Mouse (Mus musculus): Measurements from ENCODE around the gene Kcnip3.
A peak's percentile ranks its signal among the peaks of the same experiment; 100 is the strongest.

The Kcnip3 gene

DNA sequence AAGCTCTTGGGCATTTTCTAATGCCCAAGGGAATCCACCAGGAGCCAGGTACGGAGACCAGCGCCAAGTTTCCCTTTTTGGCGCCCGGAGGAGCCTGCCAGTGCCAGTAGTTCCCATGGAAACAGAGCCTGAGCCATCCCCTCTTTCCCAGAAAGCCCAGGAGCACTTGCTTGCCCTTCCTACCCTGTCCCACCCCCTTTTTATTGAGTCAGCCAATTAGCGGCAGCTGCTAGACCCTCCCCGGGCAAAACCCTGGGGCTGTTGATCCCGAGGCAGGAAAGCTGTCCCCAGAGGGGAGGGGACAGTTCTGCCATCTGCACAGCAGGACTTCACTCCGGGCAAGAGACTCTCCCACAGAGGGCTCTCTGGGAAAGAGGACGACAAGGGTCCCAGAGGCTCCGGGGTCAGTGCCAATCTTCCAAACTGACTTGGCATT lies at the start of gene Kcnip3:
Gene Kcnip3, minus strand, starts transcription at position 89 of the 436 bp plus-strand sequence.
- peak; percentile 73 to 78 for DNase-seq

- DNase-seq: peak; percentile 87 to 94
Observed at GRCm38 (mm10) chr2:127559070-127559966, 37.4 kb upstream of the Kcnip3 start.

GRCm38 (mm10) chr2:127551078-127551477 lies 29.2 kb upstream of the Kcnip3 start:
- DNase-seq: peak; percentile 82 to 86

DNA sequence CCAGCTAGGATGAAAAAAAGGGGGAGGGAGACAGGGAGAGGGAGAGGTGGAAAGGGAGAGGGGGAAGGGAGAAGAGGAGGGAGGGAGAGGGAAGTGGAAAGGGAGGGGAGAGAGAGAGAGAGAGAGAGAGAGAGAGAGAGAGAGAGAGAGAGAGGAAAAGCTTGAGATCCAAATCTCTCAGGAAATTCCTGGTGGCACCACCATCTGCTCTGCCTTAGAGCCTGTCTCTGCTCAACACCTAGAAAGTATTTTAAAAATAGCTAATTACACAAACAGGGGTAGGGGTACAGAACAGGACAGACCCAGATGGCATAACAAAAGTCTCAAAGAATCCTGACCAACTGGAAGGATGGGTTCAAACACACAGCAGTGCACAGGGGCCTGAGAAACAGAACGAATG lies 28.6 kb upstream of the Kcnip3 start:
- peak in 1 of 2 experiments; percentile 40 for DNase-seq

- no peak for DNase-seq
Observed at GRCm38 (mm10) chr2:127549711-127550110, 27.8 kb upstream of the Kcnip3 start.

DNA sequence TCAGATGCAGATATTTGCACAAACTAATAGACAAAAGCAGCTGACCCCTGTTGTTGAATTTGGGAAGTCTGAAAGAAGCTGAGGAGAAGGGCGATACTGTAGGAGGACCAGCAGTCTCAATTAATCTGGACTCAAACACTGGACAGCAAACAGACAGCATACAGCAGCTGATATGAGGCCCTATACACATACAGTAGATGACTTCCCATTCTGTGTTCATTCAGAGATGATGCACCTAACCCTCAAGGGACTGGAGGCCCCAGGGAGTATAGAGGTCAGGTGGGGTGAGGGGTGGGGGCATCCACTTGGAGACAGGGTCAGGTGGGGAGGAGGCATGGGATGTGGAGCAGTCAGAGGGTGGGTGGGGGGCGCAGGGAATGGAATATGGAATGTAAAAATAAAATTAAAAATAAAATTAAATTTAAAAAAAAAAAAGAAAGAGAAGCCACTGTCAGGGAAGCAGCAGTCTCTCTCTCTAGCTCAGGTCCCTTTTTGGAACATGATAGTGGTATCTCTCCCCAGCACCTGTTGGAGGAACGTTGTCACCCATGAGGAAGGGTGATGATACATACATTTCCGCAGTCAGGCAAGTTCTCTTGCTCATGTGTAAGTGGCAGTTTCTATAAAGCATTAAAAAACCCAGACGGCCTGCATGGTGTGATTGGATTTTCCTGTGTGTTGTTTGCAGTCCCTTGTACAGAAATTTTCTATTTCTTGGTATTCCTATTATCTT lies 26.6 kb upstream of the Kcnip3 start:
- no peak for DNase-seq

- DNase-seq: no peak
Observed at GRCm38 (mm10) chr2:127541697-127542096, 19.8 kb upstream of the Kcnip3 start.

GRCm38 (mm10) chr2:127541185-127541584 lies 19.3 kb upstream of the Kcnip3 start, which contains the start of gene Prom2:
Gene Prom2, minus strand, starts transcription at chr2:127541467.
- peak in 1 of 2 experiments; percentile 41 for DNase-seq

- peak in 1 of 2 experiments; percentile 61 for DNase-seq
Observed at GRCm38 (mm10) chr2:127539494-127539893, 17.6 kb upstream of the Kcnip3 start.

- DNase-seq: no peak
Observed at GRCm38 (mm10) chr2:127537548-127537947, 15.7 kb upstream of the Kcnip3 start.

DNA sequence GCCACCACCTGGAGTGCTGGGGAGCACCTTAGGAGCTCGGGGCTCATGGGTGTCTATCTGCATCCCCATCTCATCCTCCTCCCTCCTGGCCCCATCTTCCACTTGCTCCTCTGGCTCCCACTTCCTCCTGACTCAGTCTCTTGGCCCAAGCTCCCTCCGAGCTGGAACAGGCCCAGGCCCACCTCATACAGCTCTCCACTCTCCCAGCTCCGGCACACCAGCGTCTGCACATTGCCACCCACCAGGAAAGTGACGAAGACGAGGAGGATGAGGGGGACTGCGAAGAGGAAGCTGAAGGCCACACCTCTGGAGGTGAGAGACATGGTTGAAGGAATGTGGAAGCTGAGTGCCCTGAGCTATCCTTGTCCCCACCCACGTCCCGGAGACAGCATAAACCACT lies 13.5 kb upstream of the Kcnip3 start:
- no peak for DNase-seq

DNA sequence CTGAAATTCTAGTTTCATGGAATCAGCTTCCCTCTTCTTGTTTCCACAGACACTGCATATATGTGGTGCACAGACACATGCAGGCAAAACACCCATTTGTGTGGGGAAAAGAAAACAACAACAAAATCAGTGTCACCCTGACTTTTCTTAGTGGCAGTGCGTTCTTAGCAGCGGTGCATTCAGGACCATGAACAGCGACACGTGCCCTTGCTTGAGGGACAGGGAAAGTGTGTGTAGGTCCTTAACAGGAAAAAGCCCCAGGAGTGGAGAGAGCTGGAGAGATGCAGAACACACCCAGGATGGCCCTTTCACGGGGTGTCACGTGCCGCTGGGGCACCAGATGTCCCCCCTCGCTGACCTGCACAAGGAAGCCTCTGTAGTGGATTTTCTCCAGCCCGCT lies 10.5 kb upstream of the Kcnip3 start:
- DNase-seq: no peak

- DNase-seq: no peak
Observed at GRCm38 (mm10) chr2:127531592-127531991, 9.7 kb upstream of the Kcnip3 start.

GRCm38 (mm10) chr2:127530418-127530817 lies 8.5 kb upstream of the Kcnip3 start:
- no peak for DNase-seq

- peak; percentile 74 to 77 for DNase-seq
Observed at GRCm38 (mm10) chr2:127525004-127525775, 3.3 kb upstream of the Kcnip3 start.

DNA sequence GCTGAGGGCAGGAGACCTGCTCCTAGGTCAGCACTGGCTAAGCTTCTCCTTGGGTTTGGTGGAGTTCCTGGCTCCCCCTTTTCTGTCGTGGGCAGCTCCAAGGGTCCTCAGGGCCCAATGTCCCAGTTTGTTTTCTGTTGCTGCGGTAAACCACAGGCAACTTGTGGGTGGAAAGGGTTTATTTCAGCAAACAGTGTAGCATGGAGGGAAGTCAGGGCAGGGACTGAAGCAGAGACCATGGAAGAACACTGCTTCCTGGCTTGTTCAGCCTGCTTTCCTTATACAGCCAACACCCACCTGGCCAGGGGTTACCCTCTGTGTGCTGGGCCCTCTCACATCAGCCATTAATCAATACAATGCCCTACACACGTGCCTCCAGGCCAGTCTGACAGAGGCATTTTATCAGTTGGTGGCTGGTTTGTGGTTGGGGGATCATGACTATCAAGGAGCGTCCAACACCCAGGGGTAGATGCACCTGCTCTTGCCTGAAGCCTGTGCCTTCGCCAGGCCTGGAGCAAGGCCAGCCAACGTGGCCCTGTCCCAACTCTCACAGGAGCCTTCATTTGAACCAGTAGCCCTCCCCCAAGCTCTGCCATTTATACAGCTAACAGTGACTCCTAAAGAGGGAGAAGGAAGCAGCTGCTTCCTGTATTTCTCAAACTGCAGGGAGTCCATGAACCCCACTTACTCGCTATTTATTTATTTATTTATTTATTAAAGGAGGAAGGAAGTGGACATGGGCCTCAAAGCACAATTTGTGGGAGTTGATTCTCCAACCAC lies 2.2 kb upstream of the Kcnip3 start:
- peak; percentile 89 to 90 for DNase-seq

- peak; percentile 84 to 85 for DNase-seq
Observed at GRCm38 (mm10) chr2:127521172-127522005, 505 bp downstream of the Kcnip3 start.

DNA sequence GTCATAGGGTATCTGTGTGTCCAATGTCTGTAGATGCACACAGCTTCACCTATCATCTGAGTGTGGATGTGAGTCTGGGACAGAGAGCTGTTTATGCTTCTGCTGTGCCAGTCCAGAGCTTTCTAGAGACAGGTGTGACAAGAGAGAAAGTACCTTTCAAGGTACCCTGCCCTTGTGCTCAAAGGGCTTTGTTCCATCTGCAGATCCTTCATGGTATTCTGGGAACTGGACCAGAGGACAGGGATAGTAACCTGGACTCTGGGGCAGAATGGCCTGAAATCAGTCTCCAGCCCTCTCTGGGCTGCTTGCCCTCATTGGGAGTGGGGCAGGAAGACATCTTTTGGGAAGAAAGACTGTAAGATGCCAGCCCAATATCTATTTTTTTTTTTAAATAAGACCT lies 1.8 kb downstream of the Kcnip3 start:
- DNase-seq: no peak

DNA sequence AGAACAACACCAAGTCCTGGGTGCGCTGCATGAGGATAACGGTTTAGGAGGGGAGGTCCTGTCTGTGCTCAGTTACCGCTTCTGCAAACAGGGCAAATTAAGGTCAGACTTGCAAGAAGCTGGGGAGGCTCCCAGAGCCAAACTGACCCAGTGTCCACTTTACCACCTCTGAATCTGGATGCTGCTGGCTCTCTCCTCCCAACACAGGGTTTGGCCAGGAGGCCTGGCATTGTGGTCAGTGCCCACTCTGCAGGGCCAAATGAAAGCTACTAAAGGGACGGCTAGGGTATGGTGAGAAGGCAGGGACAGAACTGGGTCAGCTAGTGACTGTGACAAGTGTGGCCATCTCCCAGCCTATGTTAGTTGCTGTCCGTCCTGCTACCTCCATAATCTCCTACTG lies 2.6 kb downstream of the Kcnip3 start:
- no peak for DNase-seq

- DNase-seq: no peak
Observed at GRCm38 (mm10) chr2:127518831-127519230, 3.1 kb downstream of the Kcnip3 start.

DNA sequence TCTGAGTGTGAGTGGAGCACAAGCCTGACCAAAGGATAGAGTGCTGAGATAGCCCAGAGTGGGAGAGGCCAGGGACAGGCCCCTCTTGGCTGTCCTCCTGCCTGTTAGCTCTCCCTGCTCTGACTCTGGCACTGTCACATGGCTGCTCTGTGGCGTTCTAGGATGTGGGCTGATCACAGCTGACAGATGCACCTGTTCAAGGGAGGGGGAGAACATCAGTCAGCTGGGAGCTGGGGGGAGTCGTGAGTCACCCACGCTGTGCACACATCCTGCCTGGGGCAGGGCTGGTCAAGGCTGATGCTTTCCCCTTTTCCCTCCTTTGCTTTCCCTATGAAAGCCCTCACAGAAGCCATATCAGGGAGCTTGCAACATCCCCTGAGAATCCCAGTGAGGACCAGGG lies 3.6 kb downstream of the Kcnip3 start:
- DNase-seq: no peak
